Mouse (Mus musculus) 3134 (cell line): ENCODE measurements around the gene G6pc2.
A peak's percentile ranks its signal among the peaks of the same experiment; 100 is the strongest.

ENCODE experiments used
- DNase-seq: peaks from one replicate; pipeline ENCODE4 v3.0.0-alpha.2; 2011; ENCODE audit warnings: low spot score; ENCODE audit not compliant: insufficient read length; ENCODE audit errors: extremely low read depth

G6pc2 gene

GRCm38 (mm10) chr2:69210773-69211172 lies at the start of gene G6pc2:
G6pc2 (plus strand) TSS chr2:69211073.
- DNase-seq, result no peak

GRCm38 (mm10) chr2:69170395-69171077 lies 40.3 kb upstream of the G6pc2 start:
- no peak for DNase-seq

- no peak for DNase-seq
Measured at GRCm38 (mm10) chr2:69175296-69175695, 35.6 kb upstream of the G6pc2 start.

GRCm38 (mm10) chr2:69179721-69180120 lies 31.2 kb upstream of the G6pc2 start:
- no peak for DNase-seq

- DNase-seq, result no peak
Measured at GRCm38 (mm10) chr2:69187990-69188389, 22.9 kb upstream of the G6pc2 start.

GRCm38 (mm10) chr2:69188732-69189131 lies 22.1 kb upstream of the G6pc2 start:
- DNase-seq, result no peak

GRCm38 (mm10) chr2:69189222-69189621 lies 21.7 kb upstream of the G6pc2 start:
- DNase-seq, result no peak

- DNase-seq, result no peak
Measured at GRCm38 (mm10) chr2:69191059-69191458, 19.8 kb upstream of the G6pc2 start.

- no peak for DNase-seq
Measured at GRCm38 (mm10) chr2:69193555-69193954, 17.3 kb upstream of the G6pc2 start.

GRCm38 (mm10) chr2:69205185-69205584 lies 5.7 kb upstream of the G6pc2 start:
- DNase-seq, result no peak

GRCm38 (mm10) chr2:69205791-69206351 lies 5.0 kb upstream of the G6pc2 start, which contains the start of gene Spc25:
Spc25 (minus strand) TSS chr2:69206194.
- peak; percentile 87 for DNase-seq

GRCm38 (mm10) chr2:69206523-69206922 lies 4.3 kb upstream of the G6pc2 start:
- no peak for DNase-seq

GRCm38 (mm10) chr2:69209684-69210083 lies 1.2 kb upstream of the G6pc2 start:
- no peak for DNase-seq

GRCm38 (mm10) chr2:69212652-69213051 lies 1.8 kb downstream of the G6pc2 start:
- no peak for DNase-seq

- no peak for DNase-seq
Measured at GRCm38 (mm10) chr2:69215242-69215641, 4.4 kb downstream of the G6pc2 start.

GRCm38 (mm10) chr2:69221868-69222416 lies 11.1 kb downstream of the G6pc2 start:
- no peak for DNase-seq

- no peak for DNase-seq
Measured at GRCm38 (mm10) chr2:69222815-69223214, 11.9 kb downstream of the G6pc2 start.

- no peak for DNase-seq
Measured at GRCm38 (mm10) chr2:69224724-69225123, 13.9 kb downstream of the G6pc2 start.

- DNase-seq, result no peak
Measured at GRCm38 (mm10) chr2:69226876-69227275, 16.0 kb downstream of the G6pc2 start.

GRCm38 (mm10) chr2:69228635-69229034 lies 17.8 kb downstream of the G6pc2 start:
- no peak for DNase-seq

- no peak for DNase-seq
Measured at GRCm38 (mm10) chr2:69230137-69230536, 19.3 kb downstream of the G6pc2 start.

- no peak for DNase-seq
Measured at GRCm38 (mm10) chr2:69232101-69232500, 21.2 kb downstream of the G6pc2 start.
